Mouse (Mus musculus): Measurements from ENCODE around the gene Gm4969. TPM values are rescaled to one million over a fixed set of nuclear protein-coding genes. Genes with fewer than 3 reads are reported as not detected.

The Gm4969 gene
- polyA plus RNA-seq, 1 experiment: not detected

DNA sequence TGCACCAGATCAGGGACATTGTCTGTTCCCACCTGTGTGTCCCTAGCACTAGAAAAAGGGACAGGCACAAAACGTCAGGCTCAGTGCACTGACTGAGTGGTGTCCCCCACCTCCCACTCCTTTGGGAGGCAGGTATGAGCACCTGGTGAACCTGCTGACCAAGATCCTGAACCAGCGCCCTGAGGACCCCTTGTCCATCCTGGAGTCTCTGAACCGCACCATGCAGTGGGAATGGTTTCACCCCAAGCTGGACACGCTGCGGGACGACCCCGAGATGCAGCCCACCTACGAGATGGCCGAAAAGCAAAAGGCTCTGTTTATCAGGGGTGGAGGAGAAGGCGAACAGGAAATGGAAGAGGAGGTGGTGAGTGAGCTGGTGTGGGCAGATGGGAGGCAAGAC is 60.8 kb downstream of the Gm4969 start:
- H3K36me3 ChIP-seq (ENCODE audit: control insufficient read depth, insufficient read depth): no peaks in the 10 kb centered on the region
- H3K27me3 ChIP-seq (ENCODE audit: control insufficient read depth, insufficient read depth, insufficient read length): no peaks in the 10 kb centered on the region
- H3K79me2 ChIP-seq (ENCODE audit: control insufficient read depth, insufficient read depth): no peaks in the 10 kb centered on the region
- H3K79me3 ChIP-seq (ENCODE audit: low read depth): no peaks in the 10 kb centered on the region
- H3ac ChIP-seq (ENCODE audit: control insufficient read depth, insufficient read length, low read depth): no peak overlapping the region
- no peak overlapping the region for H3K4me3 ChIP-seq (ENCODE audit: insufficient read depth, poor library complexity, severe bottlenecking)
- TF ChIP-seq CEBPB (IDR thresholded peaks at IDR 0.05; ENCODE audit: low read depth) (no peak), CTCF (IDR thresholded peaks at IDR 0.05; ENCODE audit: control insufficient read depth, insufficient read depth, insufficient read length) (no peak), MYOG (IDR thresholded peaks at IDR 0.05; ENCODE audit: control insufficient read depth, extremely low read depth, insufficient read length) (no peak), MAX (IDR thresholded peaks at IDR 0.05) (no peak), MYOD1 (IDR thresholded peaks at IDR 0.05; ENCODE audit: control insufficient read depth, insufficient read length, low read depth) (no peak), FOSL1 (IDR thresholded peaks at IDR 0.05; ENCODE audit: insufficient read depth, low read length, poor library complexity, severe bottlenecking) (no peak), USF1 (IDR thresholded peaks at IDR 0.05; ENCODE audit: low read depth) (no peak)

DNA sequence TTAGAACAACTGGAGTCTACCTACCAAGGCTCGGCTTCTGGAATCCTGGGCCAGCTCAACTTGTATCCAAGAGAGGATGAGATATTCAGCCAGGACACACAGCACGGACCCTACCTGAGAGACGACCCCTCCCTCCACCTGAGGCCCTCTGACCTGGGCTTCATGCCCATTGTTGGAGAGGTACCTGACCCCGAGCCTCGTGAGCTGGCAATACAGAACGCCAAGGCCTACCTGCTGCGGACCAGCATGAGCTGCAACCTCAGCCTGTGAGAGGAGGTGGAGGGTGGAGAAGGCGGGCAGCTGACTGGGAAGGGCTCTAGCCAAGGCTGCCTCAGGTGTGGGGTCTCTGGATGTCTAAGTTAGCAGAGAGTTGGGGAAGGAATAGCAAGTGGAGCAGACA is 63.1 kb downstream of the Gm4969 start:
- no peak for TF ChIP-seq USF1 (IDR thresholded peaks at IDR 0.05; ENCODE audit: low read depth)
- TF ChIP-seq CEBPB (IDR thresholded peaks at IDR 0.05; ENCODE audit: low read depth): no peak
- no peak for TF ChIP-seq CTCF (IDR thresholded peaks at IDR 0.05; ENCODE audit: control insufficient read depth, insufficient read depth, insufficient read length)
- no peak for TF ChIP-seq MYOG (IDR thresholded peaks at IDR 0.05; ENCODE audit: control insufficient read depth, extremely low read depth, insufficient read length)
- TF ChIP-seq MYOD1 (IDR thresholded peaks at IDR 0.05; ENCODE audit: control insufficient read depth, insufficient read length, low read depth): no peak
- no peak for TF ChIP-seq MAX (IDR thresholded peaks at IDR 0.05)
- TF ChIP-seq FOSL1 (IDR thresholded peaks at IDR 0.05; ENCODE audit: insufficient read depth, low read length, poor library complexity, severe bottlenecking): no peak
- Histone ChIP-seq H3ac (ENCODE audit: control insufficient read depth, insufficient read length, low read depth) (no peak overlapping the region), H3K79me2 (ENCODE audit: control insufficient read depth, insufficient read depth) (no peaks in the 10 kb centered on the region), H3K4me3 (ENCODE audit: insufficient read depth, poor library complexity, severe bottlenecking) (no peak overlapping the region), H3K79me3 (ENCODE audit: low read depth) (no peaks in the 10 kb centered on the region), H3K36me3 (ENCODE audit: control insufficient read depth, insufficient read depth) (peaks cover 7% of the 10 kb centered on the region), H3K27me3 (ENCODE audit: control insufficient read depth, insufficient read depth, insufficient read length) (no peaks in the 10 kb centered on the region)

DNA sequence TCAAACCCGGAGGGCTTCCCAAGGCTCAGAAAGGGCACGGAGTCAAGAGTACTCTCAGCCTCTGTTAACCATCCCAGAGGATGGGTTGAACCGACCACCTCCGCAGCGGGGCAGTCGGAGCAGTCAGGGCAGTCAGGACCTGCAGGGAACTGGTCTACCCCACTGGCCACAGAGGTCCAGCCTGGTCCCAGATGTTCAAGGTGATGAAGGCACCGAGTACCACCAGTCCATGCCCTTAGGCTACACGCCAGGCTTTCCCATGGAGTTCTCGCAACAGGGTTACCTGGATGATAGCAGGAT is 63.4 kb downstream of the Gm4969 start:
- Histone ChIP-seq H3K36me3 (ENCODE audit: control insufficient read depth, insufficient read depth) (peaks cover 11% of the 10 kb centered on the region), H3K4me3 (ENCODE audit: insufficient read depth, poor library complexity, severe bottlenecking) (no peak overlapping the region), H3K79me2 (ENCODE audit: control insufficient read depth, insufficient read depth) (no peaks in the 10 kb centered on the region), H3ac (ENCODE audit: control insufficient read depth, insufficient read length, low read depth) (no peak overlapping the region), H3K27me3 (ENCODE audit: control insufficient read depth, insufficient read depth, insufficient read length) (no peaks in the 10 kb centered on the region), H3K79me3 (ENCODE audit: low read depth) (no peaks in the 10 kb centered on the region)
- TF ChIP-seq FOSL1 (IDR thresholded peaks at IDR 0.05; ENCODE audit: insufficient read depth, low read length, poor library complexity, severe bottlenecking) (no peak), USF1 (IDR thresholded peaks at IDR 0.05; ENCODE audit: low read depth) (no peak), MYOD1 (IDR thresholded peaks at IDR 0.05; ENCODE audit: control insufficient read depth, insufficient read length, low read depth) (no peak), MAX (IDR thresholded peaks at IDR 0.05) (no peak), CEBPB (IDR thresholded peaks at IDR 0.05; ENCODE audit: low read depth) (no peak), CTCF (IDR thresholded peaks at IDR 0.05; ENCODE audit: control insufficient read depth, insufficient read depth, insufficient read length) (no peak), MYOG (IDR thresholded peaks at IDR 0.05; ENCODE audit: control insufficient read depth, extremely low read depth, insufficient read length) (no peak)

DNA sequence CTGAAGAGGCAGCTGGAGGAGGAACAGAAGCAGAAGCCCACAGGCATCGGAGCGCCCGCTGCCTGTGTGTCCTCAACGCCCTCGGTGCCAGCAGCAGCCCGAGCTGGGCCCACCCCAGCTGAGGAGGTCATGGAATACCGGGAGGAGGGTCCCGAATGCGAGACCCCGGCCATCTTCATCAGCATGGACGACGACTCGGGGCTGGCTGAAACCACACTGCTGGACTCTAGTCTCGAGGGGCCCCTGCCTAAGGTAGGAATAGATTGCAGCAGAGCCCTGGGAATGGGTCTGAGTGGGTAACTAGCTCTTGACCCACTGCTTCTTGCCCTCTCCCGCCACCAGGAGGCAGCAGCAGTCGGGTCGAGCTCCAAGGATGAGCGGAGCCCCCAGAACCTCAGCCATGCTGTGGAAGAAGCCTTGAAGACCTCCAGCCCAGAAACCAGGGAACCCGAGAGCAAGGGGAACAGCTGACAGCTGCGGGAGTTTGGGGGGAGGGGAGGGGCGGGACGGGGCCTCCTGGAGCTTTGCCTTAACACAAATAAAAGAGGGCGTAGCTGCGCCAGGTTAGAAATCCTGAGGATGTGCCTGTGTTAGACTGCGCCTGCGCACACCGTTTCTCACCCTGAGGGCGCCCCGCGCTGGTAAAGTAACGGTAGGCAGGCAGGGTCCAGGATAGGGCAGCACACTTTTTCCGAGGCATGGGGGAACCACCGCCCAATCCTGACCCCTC is 64.0 kb downstream of the Gm4969 start, which contains the start of gene Rsph6a:
Gene Rsph6a, plus strand, starts transcription at position 644 of the 730 bp plus-strand sequence.
- Histone ChIP-seq H3K36me3 (ENCODE audit: control insufficient read depth, insufficient read depth) (peaks cover 12% of the 10 kb centered on the region), H3K79me2 (ENCODE audit: control insufficient read depth, insufficient read depth) (no peaks in the 10 kb centered on the region), H3K4me3 (ENCODE audit: insufficient read depth, poor library complexity, severe bottlenecking) (no peak within 1 kb of the TSS), H3ac (ENCODE audit: control insufficient read depth, insufficient read length, low read depth) (no peak within 1 kb of the TSS), H3K79me3 (ENCODE audit: low read depth) (no peaks in the 10 kb centered on the region), H3K27me3 (ENCODE audit: control insufficient read depth, insufficient read depth, insufficient read length) (no peaks in the 10 kb centered on the region)
- TF ChIP-seq CEBPB (IDR thresholded peaks at IDR 0.05; ENCODE audit: low read depth) (no peak), FOSL1 (IDR thresholded peaks at IDR 0.05; ENCODE audit: insufficient read depth, low read length, poor library complexity, severe bottlenecking) (no peak), CTCF (IDR thresholded peaks at IDR 0.05; ENCODE audit: control insufficient read depth, insufficient read depth, insufficient read length) (peak; percentile 17)

DNA sequence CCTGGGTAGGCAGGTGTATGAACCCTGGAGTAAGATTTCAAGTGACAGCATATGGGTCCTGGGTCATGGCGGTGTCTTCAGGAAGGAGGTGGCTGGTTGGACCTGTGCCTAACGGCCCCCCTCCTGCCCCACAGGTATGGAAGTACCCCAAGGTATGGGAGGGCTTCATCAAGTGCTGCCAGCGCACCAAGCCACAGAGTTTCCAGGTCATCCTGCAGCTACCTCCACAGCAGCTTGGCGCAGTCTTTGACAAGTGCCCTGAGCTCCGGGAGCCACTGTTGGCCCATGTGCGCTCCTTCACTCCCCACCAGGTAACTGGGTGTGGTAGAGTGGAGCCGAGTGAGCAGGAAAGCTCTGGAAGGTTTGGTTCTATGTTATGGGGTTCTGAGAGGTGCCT is 65.0 kb downstream of the Gm4969 start:
- peaks cover 14% of the 10 kb centered on the region for H3K36me3 ChIP-seq (ENCODE audit: control insufficient read depth, insufficient read depth)
- no peaks in the 10 kb centered on the region for H3K27me3 ChIP-seq (ENCODE audit: control insufficient read depth, insufficient read depth, insufficient read length)
- H3K79me3 ChIP-seq (ENCODE audit: low read depth): no peaks in the 10 kb centered on the region

More for the DNA sequence above, 65.0 kb downstream of the Gm4969 start:
- no peaks in the 10 kb centered on the region for H3K79me2 ChIP-seq (ENCODE audit: control insufficient read depth, insufficient read depth)
- no peak overlapping the region for H3ac ChIP-seq (ENCODE audit: control insufficient read depth, insufficient read length, low read depth)
- no peak overlapping the region for H3K4me3 ChIP-seq (ENCODE audit: insufficient read depth, poor library complexity, severe bottlenecking)
- TF ChIP-seq MYOD1 (IDR thresholded peaks at IDR 0.05; ENCODE audit: control insufficient read depth, insufficient read length, low read depth) (no peak), CTCF (IDR thresholded peaks at IDR 0.05; ENCODE audit: control insufficient read depth, insufficient read depth, insufficient read length) (no peak), MYOG (IDR thresholded peaks at IDR 0.05; ENCODE audit: control insufficient read depth, extremely low read depth, insufficient read length) (no peak), USF1 (IDR thresholded peaks at IDR 0.05; ENCODE audit: low read depth) (no peak), FOSL1 (IDR thresholded peaks at IDR 0.05; ENCODE audit: insufficient read depth, low read length, poor library complexity, severe bottlenecking) (no peak), MAX (IDR thresholded peaks at IDR 0.05) (no peak), CEBPB (IDR thresholded peaks at IDR 0.05; ENCODE audit: low read depth) (no peak)

All from C2C12 (cell line).